19 mouse cellular contexts compared by ENCODE assay signal in genomic region chr2:127531592-127531991, GRCm38 (mm10). TPM values are rescaled to one million over a fixed set of nuclear protein-coding genes. Genes with fewer than 3 reads are reported as not detected.
"Had no signal": no experiment of that assay in that cellular context is flagged by ENCODE, and none has a peak within 500 bp of the region (broad histone marks: within the 10 kb centered on the region; RNA-seq: fewer than 3 reads in every experiment).

No protein-coding gene starts in this region.

- H3K27ac ChIP-seq: liver, embryonic 13.5 days; midbrain, embryonic 10.5 days; midbrain, embryonic 13.5 days; neural tube, embryonic 12.5 days; neural tube, embryonic 15.5 days; stomach, postnatal 0 days had no signal

- H3K9me3 ChIP-seq: liver, embryonic 13.5 days; megakaryocyte, embryonic 14.5 days; midbrain, embryonic 10.5 days; midbrain, embryonic 13.5 days; neural tube, embryonic 12.5 days; neural tube, embryonic 15.5 days had no signal

- H3K27me3 ChIP-seq: midbrain, embryonic 13.5 days had no signal

- H3K9ac ChIP-seq: liver, embryonic 13.5 days; midbrain, embryonic 13.5 days; neural tube, embryonic 12.5 days; neural tube, embryonic 15.5 days had no signal

- H3K4me1 ChIP-seq: liver, embryonic 13.5 days; megakaryocyte, embryonic 14.5 days; midbrain, embryonic 10.5 days; midbrain, embryonic 13.5 days; neural tube, embryonic 12.5 days; neural tube, embryonic 15.5 days had no signal

- DNase-seq: kidney, adult 18-20 months; kidney, adult 9 months; kidney, postnatal 14 days; liver, embryonic 13.5 days; right cerebral cortex, adult 18-20 months; right cerebral cortex, postnatal 14 days; right cerebral cortex, postnatal 4 days; thymus, adult 2 months; thymus, postnatal 14 days; thymus, postnatal 4 days had no signal

- H3K36me3 ChIP-seq: liver, embryonic 13.5 days; midbrain, embryonic 10.5 days; midbrain, embryonic 13.5 days; neural tube, embryonic 12.5 days; neural tube, embryonic 15.5 days had no signal

- ATAC-seq: intestine, embryonic 16.5 days; lung, postnatal 0 days; midbrain, embryonic 13.5 days had no signal

- H3K4me2 ChIP-seq: liver, embryonic 13.5 days; midbrain, embryonic 13.5 days; neural tube, embryonic 12.5 days; neural tube, embryonic 15.5 days had no signal

- H3K4me3 ChIP-seq: liver, embryonic 13.5 days; megakaryocyte, embryonic 14.5 days; midbrain, embryonic 10.5 days; midbrain, embryonic 13.5 days; neural tube, embryonic 12.5 days; neural tube, embryonic 15.5 days had no signal

RNA-seq across cellular contexts. Expression of gene Prom2, which starts 9.7 kb away (rescaled TPM):
- total RNA-seq: liver, adult 2 months had no signal
- polyA plus RNA-seq: liver, embryonic 13.5 days; midbrain, embryonic 13.5 days had no signal
